Mouse (Mus musculus): ENCODE measurements at regions not wholly inside any gene's neighbourhood (a gene's known extent, or its start where the extent isn't known, plus 50 kb on each side); places are given as distances from the start of the nearest gene placed in this dataset.

DNA sequence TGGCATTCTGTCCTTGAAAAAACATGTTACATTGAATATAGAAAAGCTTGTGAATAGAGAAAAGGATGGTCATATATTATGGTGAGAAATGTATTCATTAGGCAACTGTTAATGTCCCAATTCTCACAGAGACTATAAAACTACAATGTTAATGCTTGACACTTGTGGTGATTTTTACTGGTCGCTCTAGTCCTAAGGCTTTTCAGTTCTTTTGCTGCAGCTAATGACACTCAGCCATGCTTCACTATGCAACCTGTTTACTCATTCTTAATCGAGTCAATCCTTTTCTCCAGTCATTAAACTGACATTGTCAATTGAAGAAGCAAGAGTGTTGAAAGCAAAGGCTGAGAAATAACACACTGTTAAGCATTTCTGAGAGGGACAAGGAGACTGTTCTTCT is 163.9 kb downstream of the Cox7c start:
- H3K27ac ChIP-seq (ENCODE audit: control insufficient read depth, low read depth, low read length) = no peak overlapping the region
- no peaks in the 10 kb centered on the region for H3K27me3 ChIP-seq (ENCODE audit: control insufficient read depth in 1 of 2, insufficient read depth in 2 of 2, low read length in 2 of 2)
- DNase-seq (ENCODE audit: low read depth, low spot score) = no peak
- H3K9me3 ChIP-seq (replicated peaks; ENCODE audit: insufficient read depth, low read length) = no peaks in the 10 kb centered on the region
- H3K36me3 ChIP-seq (ENCODE audit: control insufficient read depth in 1 of 2, insufficient read depth in 2 of 2, low read length in 2 of 2) = no peaks in the 10 kb centered on the region
- H3K4me1 ChIP-seq (ENCODE audit: control insufficient read depth in 1 of 2, insufficient read depth in 2 of 2, low read length in 2 of 2) = no peaks in the 10 kb centered on the region
- H3K9ac ChIP-seq (ENCODE audit: control insufficient read depth, low read depth, low read length, poor library complexity, severe bottlenecking) = no peak overlapping the region
- H3K4me3 ChIP-seq (ENCODE audit: control insufficient read depth in 1 of 2, insufficient read depth in 1 of 2, low read depth in 2 of 2, low read length in 2 of 2) = no peak overlapping the region
- TF ChIP-seq POLR2AphosphoS2 (IDR thresholded peaks at IDR 0.05; ENCODE audit: low read length) (no peak), USF1 (IDR thresholded peaks at IDR 0.05; ENCODE audit: low read depth, low read length) (no peak), MYC (IDR thresholded peaks at IDR 0.05; ENCODE audit: low read depth, low read length) (no peak), ELF1 (IDR thresholded peaks at IDR 0.05; ENCODE audit: low read depth, low read length) (no peak), MAFK (IDR thresholded peaks at IDR 0.05; ENCODE audit: borderline replicate concordance, low read depth, low read length) (no peak), GABPA (IDR thresholded peaks at IDR 0.05; ENCODE audit: low read depth, low read length) (no peak), HCFC1 (IDR thresholded peaks at IDR 0.05; ENCODE audit: low read depth, low read length) (no peak), UBTF (IDR thresholded peaks at IDR 0.05; ENCODE audit: borderline replicate concordance, insufficient read depth, low read depth, low read length) (no peak), MXI1 (IDR thresholded peaks at IDR 0.05; ENCODE audit: low read depth, low read length) (no peak), RCOR1 (IDR thresholded peaks at IDR 0.05; ENCODE audit: low read depth, low read length) (no peak), POLR2A (IDR thresholded peaks at IDR 0.05; ENCODE audit: control insufficient read depth in 1 of 2, insufficient read depth in 1 of 2, low read depth in 1 of 2, low read length in 2 of 2, poor library complexity in 1 of 2) (no peak), ZC3H11A (IDR thresholded peaks at IDR 0.05; ENCODE audit: low read depth, low read length) (no peak), EP300 (IDR thresholded peaks at IDR 0.05; ENCODE audit: low read depth in 1 of 2, low read length in 2 of 2) (no peak), USF2 (IDR thresholded peaks at IDR 0.05; ENCODE audit: borderline replicate concordance in 1 of 2, insufficient read depth in 1 of 2, low read depth in 1 of 2, low read length in 2 of 2) (no peak), TCF12 (IDR thresholded peaks at IDR 0.05; ENCODE audit: low read depth, low read length) (no peak), TAL1 (IDR thresholded peaks at IDR 0.05; ENCODE audit: low read length) (no peak), ZMIZ1 (IDR thresholded peaks at IDR 0.05; ENCODE audit: low read depth, low read length) (no peak), POLR2AphosphoS5 (IDR thresholded peaks at IDR 0.05; ENCODE audit: borderline replicate concordance, low read depth, low read length) (no peak)
- no peaks in the 10 kb centered on the region for H3K79me2 ChIP-seq (ENCODE audit: control insufficient read depth, insufficient read depth, low read length, poor library complexity)

DNA sequence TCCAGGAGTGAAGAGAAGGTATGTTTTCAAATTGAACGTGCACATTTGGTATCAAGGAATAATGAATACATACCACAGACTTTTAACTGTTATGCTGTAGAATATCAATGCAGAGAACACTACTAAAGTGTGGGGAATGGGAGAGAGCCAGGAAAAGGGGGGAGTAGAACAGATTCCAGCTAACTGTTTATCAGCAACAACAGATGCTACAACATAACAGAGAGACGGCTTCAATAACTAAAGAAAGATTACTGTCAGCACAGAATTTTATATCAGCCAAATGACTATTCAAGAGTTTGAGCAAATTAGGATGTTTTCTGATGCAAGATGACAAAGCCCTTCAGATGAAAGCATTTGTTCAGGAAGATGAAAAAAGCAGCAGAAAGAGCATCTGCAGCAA is 183.0 kb downstream of the Cox7c start:
- H3K27ac ChIP-seq (ENCODE audit: control insufficient read depth, low read depth, low read length) = no peak overlapping the region
- H3K4me1 ChIP-seq (ENCODE audit: control insufficient read depth in 1 of 2, insufficient read depth in 2 of 2, low read length in 2 of 2) = no peaks in the 10 kb centered on the region
- H3K9me3 ChIP-seq (replicated peaks; ENCODE audit: insufficient read depth, low read length) = no peaks in the 10 kb centered on the region
- H3K27me3 ChIP-seq (ENCODE audit: control insufficient read depth in 1 of 2, insufficient read depth in 2 of 2, low read length in 2 of 2) = no peaks in the 10 kb centered on the region
- no peak for TF ChIP-seq POLR2A (IDR thresholded peaks at IDR 0.05; ENCODE audit: control insufficient read depth in 1 of 2, insufficient read depth in 1 of 2, low read depth in 1 of 2, low read length in 2 of 2, poor library complexity in 1 of 2)
- TF ChIP-seq EP300 (IDR thresholded peaks at IDR 0.05; ENCODE audit: low read depth in 1 of 2, low read length in 2 of 2) = no peak
- no peak for TF ChIP-seq KAT2A (conservative IDR thresholded peaks at IDR 0.05; ENCODE audit: low read depth, low read length)
- no peak for TF ChIP-seq TAL1 (IDR thresholded peaks at IDR 0.05; ENCODE audit: low read length)
- TF ChIP-seq E2F4 (IDR thresholded peaks at IDR 0.05; ENCODE audit: borderline replicate concordance, low read depth, low read length) = no peak
- TF ChIP-seq POLR2AphosphoS2 (IDR thresholded peaks at IDR 0.05; ENCODE audit: low read length) = no peak
- no peak for TF ChIP-seq TBP (IDR thresholded peaks at IDR 0.05; ENCODE audit: low read depth, low read length)
- no peak for TF ChIP-seq RAD21 (IDR thresholded peaks at IDR 0.05; ENCODE audit: low read depth, low read length)
- no peak for TF ChIP-seq ZNF384 (IDR thresholded peaks at IDR 0.05; ENCODE audit: low read depth, low read length)
- no peak for TF ChIP-seq POLR2AphosphoS5 (IDR thresholded peaks at IDR 0.05; ENCODE audit: borderline replicate concordance, low read depth, low read length)
- TF ChIP-seq TCF12 (IDR thresholded peaks at IDR 0.05; ENCODE audit: low read depth, low read length) = no peak
- TF ChIP-seq MYB (IDR thresholded peaks at IDR 0.05; ENCODE audit: low read depth, low read length) = no peak
- TF ChIP-seq SMC3 (IDR thresholded peaks at IDR 0.05; ENCODE audit: low read depth, low read length) = no peak
- TF ChIP-seq JUND (IDR thresholded peaks at IDR 0.05; ENCODE audit: low read depth, low read length) = no peak
- no peak for TF ChIP-seq ZC3H11A (IDR thresholded peaks at IDR 0.05; ENCODE audit: low read depth, low read length)
- TF ChIP-seq ZKSCAN1 (IDR thresholded peaks at IDR 0.05; ENCODE audit: low read depth, low read length) = no peak
- no peaks in the 10 kb centered on the region for H3K36me3 ChIP-seq (ENCODE audit: control insufficient read depth in 1 of 2, insufficient read depth in 2 of 2, low read length in 2 of 2)
- no peak overlapping the region for H3K4me3 ChIP-seq (ENCODE audit: control insufficient read depth in 1 of 2, insufficient read depth in 1 of 2, low read depth in 2 of 2, low read length in 2 of 2)
- no peak overlapping the region for H3K9ac ChIP-seq (ENCODE audit: control insufficient read depth, low read depth, low read length, poor library complexity, severe bottlenecking)
- H3K79me2 ChIP-seq (ENCODE audit: control insufficient read depth, insufficient read depth, low read length, poor library complexity) = no peaks in the 10 kb centered on the region
- DNase-seq (ENCODE audit: low read depth, low spot score) = no peak

Data from MEL (cell line).